Mouse (Mus musculus) cerebellum, adult (tissue): ENCODE measurements at regions not wholly inside any gene's neighbourhood (a gene's known extent, or its start where the extent isn't known, plus 50 kb on each side); places are given as distances from the start of the nearest gene placed in this dataset.

ENCODE experiments used
- ATAC-seq: cut with Nextera tagmentation; 2 replicates; pipeline ENCODE4 v1.9.2; 2017; ENCODE audit warnings: mild to moderate bottlenecking, moderate library complexity, mixed read lengths; ENCODE audit not compliant: insufficient number of reproducible peaks, low FRiP score, low TSS enrichment

DNA sequence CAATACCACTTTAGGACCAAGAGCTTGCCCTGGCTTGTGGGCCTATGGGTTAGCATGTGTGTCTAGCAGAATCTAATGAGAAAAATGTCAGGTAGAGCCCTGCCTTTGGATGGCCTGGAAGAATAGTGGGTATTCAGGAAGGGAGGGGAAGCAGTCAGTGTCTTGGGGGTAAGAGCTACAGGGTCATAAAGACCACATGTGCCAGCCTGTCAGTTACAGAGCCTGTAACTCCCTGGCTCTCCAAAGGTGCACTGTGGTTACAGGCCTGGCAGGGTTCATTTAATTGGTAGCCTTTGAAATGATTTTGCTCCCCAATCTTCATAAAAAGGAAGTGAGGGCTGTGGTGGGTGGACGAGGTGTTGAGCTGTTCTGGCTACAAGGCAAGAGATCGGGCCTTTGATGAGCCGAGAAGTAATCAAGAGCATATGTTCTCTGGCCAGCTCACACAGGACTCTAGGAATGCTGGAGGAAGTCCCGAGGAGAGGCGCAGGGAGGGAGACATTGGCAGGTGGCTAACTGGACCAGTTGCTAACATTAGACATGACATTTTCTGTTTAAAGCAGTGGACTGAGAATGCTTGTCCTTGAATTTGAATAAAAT is 326.9 kb downstream of the Fam49a start:
- ATAC-seq: no peak

DNA sequence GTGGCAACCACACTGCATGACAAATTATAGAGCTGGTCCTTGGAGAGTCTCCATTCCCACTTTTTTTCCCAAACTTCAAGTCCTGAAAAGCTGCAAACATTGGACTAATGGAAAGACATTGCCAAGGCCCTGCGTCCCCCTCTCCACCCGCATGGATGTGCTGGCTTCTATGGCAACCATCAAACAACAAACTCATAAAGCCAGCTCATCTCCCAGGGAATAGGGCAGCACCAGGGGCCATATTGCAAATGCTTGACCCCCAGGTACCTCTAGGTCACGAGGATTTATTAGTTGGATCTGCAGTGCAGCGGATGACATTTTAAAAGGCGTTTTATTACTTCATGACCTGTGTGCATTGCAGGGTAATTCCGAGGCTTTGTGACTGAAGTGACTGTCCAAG is 324.5 kb downstream of the Fam49a start:
- ATAC-seq: no peak

DNA sequence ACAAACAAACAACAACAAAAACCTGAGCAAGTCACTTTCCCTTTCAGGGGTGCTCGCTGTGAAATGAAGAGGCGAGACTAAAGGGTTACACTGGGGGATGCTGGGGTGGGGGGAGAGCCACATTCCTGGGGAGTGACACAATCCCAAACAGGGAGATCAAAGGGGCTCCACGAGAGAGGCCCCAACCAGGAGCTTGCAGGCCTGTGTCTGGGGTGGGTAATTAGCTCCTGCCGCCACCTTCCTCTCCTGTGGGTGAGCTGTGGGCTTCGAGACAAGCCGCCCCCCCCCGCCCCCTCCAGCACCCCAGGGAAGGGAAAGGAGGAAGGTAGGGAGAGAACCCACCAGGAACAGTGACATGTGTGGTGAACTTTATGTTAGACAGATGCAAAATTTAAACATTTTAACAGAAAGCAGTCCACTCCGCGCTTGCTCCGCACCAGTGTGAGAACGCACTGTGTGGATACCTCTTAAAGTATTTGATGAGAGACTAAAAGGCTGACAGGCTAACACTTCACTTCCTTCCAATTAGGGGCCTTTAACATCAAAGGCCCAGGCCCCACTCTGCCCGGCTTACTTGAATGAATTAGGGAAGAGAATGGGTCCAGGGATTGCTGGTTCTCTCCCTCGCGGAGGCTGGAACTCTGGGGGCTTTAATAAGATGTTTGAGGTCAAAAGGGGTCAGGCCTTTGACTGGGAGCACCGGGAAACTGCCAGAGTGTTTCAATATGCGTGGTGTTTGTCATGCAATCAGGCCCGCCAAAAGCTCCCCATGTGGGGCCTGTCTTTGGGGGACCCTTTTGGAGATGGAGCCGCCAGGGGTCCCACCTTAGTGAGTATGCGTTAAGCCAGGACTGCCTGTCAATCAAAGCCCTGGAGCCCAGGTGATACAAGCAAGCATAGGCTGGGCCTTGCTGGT is 319.6 kb downstream of the Fam49a start:
- no peak for ATAC-seq

DNA sequence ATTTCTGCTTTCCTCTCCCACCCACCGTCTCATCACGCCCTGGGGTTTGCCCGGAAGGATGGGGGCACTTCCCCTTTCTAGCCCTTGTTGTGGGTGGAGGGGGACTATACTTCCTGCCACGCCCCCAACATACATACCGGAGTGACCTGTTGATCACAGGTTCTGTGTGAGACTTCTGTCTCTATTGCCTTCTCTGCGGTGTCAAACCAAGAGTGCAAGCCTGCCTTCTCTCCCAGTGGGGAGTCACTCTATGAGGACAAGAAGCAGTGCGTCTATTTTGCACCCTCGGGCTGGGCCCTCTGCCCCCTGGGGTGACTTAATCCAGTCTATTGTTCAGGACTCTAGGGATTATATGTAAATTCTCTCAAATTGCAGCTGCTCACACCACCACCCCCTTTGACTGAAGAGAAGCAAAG is 318.8 kb downstream of the Fam49a start:
- no peak for ATAC-seq

DNA sequence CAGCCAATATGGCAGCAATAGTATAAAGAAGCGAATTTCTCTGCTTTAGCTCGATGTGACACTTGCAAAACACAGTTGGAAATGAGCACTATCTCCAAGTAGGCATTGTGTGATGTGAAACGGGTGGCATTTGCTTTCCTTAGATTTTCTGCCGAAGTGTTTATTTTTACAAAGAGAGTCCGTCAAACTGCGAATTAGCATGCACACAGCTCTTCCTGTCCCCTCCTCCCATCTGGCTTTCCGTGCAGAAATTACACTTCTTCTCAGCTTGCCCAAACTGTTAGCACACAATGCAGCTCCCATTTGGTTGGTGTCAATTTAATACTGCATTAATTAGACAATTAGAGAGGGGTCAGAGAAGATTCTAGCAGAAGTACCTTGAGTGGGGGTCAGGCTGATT is 316.3 kb downstream of the Fam49a start:
- no peak for ATAC-seq

DNA sequence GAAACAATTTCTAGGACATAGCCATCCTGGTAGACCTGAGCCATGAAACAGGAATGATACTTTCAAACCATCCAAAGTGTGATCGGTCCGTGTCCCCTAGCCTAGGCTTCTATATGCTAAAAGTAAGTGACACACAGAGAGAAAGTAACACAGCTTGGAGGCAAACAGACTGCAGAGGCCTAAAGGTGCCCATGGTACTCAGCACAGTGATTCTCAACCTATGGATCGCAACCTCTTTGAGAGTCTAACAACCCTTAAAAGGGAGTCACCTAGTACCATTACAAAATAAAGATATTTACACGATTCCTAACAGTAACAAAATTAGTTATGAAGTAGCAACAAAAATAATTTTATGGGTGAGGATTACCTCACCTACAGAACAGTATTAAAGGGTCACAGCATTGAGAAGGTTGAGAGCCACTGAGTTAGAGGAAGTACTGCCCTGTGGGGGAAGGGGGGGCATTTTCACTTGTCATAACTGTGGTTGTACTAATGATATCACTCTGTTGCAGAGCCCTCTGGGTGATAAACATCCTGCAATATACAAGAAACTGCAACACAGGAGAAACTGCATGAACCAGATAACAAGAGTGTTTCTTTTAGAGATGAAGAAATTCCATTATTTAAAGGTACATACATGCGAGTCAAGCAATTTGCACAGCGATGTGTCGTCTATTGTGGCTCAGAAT is 308.8 kb downstream of the Fam49a start:
- no peak for ATAC-seq

DNA sequence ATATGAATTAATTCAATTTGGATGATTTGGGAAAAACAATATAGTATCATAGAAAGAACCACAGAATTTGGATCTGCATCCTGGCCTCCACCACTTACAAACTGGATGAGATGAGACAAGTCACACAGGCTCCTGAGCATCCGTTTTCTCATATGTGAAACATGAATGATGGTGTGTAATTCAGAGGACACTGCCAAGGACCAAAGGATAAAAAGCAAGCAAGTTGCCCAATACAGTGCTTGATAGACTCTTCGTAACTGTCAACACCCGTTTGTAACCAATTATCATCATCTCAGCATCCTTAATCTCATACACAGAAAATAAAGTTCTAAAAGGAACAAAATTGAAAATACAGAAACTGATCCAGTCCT is 305.8 kb downstream of the Fam49a start:
- ATAC-seq: no peak

DNA sequence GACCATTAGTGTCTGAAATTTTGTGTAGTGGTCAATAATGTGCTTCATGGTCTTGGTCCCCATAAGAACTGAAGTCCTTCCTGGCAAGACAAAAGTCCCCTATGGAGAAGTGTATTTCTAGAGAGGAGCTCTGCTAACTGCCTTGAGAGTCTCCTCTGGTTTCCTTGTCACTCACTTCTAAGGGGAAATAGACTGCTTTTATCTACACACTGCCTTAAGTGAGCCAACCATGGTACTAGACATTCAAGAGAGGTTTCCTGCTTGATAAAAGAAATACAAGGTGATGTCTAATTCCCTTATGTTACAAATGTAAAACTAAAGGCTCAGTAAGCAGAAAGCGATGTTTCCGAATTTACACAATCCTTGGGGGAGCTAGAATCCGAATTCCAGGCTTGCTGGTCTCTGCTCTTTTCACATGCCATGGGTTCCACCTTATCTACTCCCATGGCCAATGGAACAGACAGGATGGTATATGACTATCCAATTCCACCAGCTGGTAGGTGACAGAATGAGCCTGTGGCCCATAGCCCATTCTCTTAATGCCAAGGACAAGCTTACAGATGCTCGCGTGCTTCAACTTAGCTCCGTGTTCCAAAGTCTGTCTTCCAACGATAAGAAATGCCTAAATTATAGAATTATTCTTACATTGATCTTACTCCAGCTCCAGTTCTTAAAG is 305.3 kb downstream of the Fam49a start:
- ATAC-seq: no peak

DNA sequence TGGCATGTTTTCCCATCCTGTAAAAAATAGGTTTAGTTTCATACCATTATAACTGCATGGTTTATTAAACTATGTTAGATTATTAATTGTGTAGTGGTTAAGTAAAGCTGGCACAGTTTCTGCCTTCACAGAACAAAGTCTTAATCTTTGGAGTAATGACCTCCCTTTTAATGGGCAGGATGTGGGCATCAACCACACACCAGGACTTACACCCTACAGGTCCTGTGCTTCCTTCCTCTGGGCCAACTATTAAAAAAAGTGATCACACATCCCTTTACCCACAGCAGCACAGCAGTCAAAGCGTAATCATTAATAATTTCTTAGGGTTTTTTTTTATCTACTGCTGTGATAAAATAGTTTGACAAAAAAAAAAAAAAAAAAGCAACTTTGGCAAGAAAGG is 300.3 kb downstream of the Fam49a start:
- ATAC-seq: no peak

DNA sequence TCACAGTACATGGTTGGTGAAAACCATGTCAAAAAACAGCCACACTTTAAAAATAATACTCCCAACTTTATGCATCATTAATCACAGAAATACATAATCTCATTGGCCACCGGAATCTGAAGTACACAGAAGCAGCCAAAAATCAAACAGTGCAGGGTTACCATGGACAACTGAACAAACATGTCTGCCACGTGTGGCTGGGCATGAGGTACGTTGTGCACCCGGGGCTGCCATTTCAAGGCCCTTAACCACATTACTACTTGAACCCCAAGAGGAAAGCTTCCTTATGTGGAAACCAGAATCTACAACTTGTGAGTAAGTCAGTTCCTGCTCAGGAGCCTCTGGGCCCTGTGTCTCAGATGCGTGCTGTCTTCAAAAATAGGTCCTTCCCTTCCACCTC is 289.9 kb downstream of the Fam49a start:
- ATAC-seq: no peak

DNA sequence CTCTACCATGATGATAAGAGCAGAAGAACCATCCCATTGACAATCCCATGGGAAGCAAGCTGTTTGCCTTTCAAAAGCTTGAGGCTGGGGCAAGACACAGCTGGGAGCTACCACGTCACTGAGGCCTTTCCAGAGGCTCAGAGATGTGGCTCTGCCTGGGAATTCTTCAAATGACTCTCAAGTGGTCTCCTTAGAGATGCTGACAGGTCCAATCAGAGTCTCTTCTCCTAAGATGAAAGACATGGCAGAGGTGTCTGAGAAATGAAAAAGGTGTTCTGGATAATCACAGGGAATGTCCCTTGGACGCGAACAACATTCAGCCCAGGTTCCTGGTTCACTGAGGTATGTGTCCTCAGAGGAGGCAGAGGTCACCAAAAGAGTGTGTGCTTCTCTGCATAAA is 287.7 kb downstream of the Fam49a start:
- ATAC-seq: no peak

DNA sequence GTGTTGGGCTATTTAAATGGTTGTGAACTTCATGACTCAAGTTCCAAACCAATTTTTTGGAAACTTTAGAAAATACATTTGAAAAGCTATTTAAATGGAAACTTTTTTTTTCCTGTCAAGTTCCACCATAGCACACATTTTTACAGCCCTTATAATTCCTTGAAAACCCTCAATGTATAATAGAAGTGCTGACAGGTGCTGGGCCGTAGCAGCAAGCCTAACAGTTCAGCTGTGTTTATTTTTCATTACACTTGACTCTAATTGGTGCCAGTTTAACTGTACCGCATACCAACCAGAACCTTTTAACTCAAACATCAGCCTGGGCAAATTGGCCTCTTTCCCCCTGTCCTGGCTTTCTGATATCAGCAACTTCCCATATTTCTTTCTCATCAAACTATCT is 286.7 kb downstream of the Fam49a start:
- no peak for ATAC-seq

DNA sequence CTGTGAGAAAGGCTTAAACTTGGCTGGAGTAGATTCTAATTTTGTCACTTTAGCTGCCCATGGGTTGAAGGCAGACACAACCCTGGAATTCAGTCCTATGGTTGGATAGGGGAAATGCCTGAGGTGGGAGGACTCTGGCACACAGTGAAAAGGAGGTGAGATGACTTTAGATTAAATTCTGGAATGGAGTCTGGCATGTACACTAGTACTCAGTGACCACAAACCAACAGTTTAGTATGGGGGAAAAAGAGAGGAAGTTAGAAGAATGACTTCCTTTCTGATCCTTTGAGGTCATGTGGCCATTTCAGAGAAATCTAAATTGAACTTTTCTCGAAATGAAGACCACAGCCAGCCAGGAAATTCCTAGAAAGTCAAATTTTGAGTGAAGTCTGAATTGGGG is 285.5 kb downstream of the Fam49a start:
- no peak for ATAC-seq

DNA sequence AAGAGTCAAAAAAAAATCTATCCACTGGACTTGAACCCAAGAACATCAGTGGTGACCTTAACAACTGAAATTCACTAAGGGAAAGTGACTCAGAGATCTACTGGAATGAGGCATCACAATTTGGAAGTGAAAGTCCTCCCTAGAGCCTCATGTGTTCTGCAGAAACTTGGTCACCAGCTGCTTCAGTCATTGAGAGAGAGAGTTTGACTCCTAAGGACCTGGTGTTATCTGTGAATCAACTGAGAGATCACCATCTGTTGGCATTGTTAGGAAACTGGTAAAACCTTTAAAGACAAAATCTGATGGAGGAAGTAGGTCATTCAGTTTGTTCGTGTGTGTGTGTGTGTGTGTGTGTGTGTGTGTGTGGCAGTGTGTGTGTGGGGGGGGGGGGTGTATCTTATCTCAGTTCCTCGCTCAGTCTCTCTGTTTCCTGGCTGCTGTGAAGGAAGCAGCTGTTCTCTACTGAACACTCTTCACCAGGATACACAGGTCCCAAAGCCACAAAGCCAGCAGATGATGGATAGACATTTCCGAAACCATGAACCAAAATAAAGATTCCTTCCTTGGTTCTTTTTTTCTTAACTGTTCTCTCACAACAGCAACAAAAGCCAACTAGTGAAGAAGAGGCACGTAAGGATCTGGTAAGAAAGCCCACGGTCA is 284.6 kb downstream of the Fam49a start:
- ATAC-seq: no peak

DNA sequence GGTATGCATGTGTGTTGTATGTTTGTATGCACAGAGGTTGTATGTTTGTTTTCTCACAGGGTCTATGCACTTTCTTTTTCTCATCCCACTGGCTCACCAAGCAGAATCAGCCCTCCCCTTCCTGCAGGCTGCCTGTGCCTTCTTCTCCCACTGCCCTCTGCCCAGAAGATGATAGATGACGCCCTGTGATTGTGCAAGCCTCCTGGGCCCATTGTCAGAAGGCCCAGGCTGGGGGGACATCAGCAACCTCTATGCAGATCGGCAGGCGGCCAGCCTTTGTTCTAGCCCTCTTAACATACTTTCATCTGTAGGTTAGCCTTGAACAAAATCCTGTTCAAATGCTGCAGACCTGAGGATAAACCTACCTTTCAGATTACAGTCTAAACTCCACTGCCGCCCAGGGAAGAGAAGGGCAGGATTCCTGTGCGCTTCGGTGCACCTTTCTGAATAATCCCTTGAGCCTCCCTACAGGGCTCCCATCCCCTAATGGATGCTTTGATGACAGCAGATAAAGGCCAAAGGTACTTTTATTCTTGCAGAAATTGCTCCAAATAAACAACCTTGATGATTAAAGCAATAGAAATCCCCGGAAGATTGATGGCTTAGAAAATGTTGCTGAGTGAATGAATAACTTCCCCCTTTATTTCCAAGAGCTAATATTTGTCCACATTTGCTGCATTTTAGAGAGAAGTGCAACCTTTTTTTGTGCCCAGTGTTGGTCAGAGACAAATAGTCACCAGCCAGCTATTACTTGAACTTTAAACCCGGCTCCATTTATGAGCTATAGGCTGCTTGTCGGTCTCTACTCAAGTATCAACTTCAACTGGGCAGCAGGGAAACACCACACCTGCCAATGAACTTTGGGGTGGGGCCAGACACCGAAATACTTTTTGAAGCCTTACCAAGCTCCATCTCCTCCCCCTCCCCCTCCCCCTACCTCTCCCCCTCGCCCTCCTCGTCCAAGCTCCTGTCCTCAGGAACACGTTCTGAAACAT is 279.4 kb downstream of the Fam49a start:
- ATAC-seq: no peak

DNA sequence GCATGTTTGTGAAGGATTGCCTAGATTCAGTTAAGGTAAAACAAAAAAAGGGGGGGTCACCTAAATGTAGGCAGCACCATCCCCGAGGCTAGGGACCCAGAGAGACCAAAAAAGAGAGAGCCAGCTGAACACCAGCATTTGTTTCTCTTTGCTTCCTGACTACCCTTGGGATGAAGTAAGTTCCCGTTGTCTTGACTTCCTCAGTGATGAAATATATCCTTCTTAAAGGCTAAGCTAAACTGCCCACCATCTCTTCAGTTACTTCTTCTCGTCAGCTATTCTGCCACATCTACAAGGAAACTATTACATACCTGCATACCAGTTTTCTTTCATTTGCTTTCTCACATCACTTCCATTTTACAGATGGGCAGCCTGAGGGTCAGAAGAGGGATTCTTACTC is 277.4 kb downstream of the Fam49a start:
- ATAC-seq: no peak

DNA sequence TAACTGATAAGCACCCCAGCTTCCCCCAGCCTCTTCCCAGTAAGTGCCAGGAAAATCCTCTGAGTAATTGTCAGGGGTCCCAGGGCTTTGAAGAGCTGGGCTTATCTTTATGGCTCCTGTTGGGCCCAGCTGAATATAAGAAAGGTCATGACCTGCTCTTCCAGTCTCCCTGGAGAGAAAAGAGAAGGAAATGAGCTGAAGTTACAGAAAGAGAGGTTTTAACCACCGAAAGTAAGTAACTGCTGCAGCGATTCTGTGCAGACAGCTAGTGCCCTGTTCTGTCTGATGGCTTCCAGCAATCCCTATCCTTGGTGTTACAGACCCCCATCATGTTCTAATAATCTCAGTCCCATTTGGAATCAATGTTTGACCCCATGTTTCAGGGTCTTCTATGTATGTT is 272.8 kb downstream of the Fam49a start:
- ATAC-seq: no peak

DNA sequence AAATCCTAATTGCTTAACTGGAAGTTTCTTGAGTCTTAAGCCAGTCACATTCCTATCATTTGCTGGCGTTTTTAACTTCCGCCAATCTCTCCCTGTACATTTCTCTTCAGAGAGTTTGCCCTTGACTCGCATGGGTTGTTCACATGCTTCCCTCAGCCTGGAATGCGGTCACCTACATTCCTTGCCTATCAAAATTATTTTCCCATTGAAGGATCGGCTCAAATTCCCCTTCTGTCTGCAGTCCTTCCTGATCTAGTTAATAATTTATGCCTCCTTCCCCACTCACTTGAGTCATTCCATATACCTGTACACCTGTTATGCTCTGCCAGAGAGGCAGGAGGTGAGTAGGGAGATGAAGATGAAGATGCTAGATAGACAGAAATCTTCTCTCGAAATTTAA is 268.9 kb downstream of the Fam49a start:
- ATAC-seq: no peak

DNA sequence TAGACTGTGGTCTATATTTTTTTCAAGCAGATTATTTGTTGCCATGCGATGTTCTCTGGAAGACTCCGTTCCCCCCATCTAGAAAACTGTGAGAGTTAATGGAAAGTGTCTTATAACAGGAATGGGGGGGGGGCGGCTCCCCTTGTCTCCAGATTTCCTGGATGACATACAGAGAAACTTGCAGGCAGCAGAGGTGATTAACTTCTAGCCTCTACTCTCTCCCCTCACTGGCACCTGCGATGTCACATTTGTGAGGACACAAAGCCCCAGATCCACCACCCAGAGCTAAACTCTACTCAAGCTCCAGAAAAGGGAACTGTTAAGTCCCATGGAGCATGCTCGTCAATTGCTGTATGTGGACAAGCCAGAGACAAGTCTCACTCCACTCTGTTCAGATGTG is 267.6 kb downstream of the Fam49a start:
- ATAC-seq: no peak
